Mouse (Mus musculus) left cerebral cortex, postnatal 36 days (tissue): ENCODE data around the gene H2-Eb1. TPM values are rescaled to one million over a fixed set of nuclear protein-coding genes. Genes with fewer than 3 reads are reported as not detected.

Source experiments
- DNase-seq, 2 experiments: peaks; one replicate each; pipeline ENCODE4 v3.0.0; 2021 to 2022; ENCODE audit warnings: low spot score in 2 of 2, mixed read lengths in 1 of 2
- intact Hi-C: fragments of 180-260 bp; cut with DNase I; formaldehyde crosslinking; loops from one replicate; pipeline ENCODE4 v1.15.1; 2025
- total RNA-seq, 2 experiments: library from RNA; stranded (reverse); gene quantifications; 2 replicates each; pipeline ENCODE4 v1.2.3; 2021

Gene H2-Eb1
- total RNA-seq, 2 experiments from 2014 or later = 2.7 to 2.9 TPM

- DNase-seq = no peak
- intact Hi-C loops = loop anchor here (2.0 kb wide), 1 partner anchor 61 kb away; no protein-coding TSS in a partner anchor
These were observed 6.5 kb downstream of the H2-Eb1 start for GRCm38 (mm10) chr17:34312185-34312584.

GRCm38 (mm10) chr17:34313393-34313792 is 7.7 kb downstream of the H2-Eb1 start:
- DNase-seq = peak; percentile 60 to 68
- intact Hi-C loops = loop anchor here (2.0 kb wide), 1 partner anchor 63 kb away; no protein-coding TSS in a partner anchor

GRCm38 (mm10) chr17:34314286-34314685 is 8.6 kb downstream of the H2-Eb1 start:
- intact Hi-C loops = no loop called here
- no peak for DNase-seq

GRCm38 (mm10) chr17:34315512-34315911 is 9.8 kb downstream of the H2-Eb1 start:
- intact Hi-C loops = no loop called here
- DNase-seq = no peak

GRCm38 (mm10) chr17:34316697-34317096 is 11.0 kb downstream of the H2-Eb1 start:
- no peak for DNase-seq
- intact Hi-C loops = no loop called here

GRCm38 (mm10) chr17:34317275-34317674 is 11.6 kb downstream of the H2-Eb1 start:
- intact Hi-C loops = no loop called here
- DNase-seq = no peak

GRCm38 (mm10) chr17:34325436-34325835 is 19.8 kb downstream of the H2-Eb1 start, which contains the start of gene H2-Eb2:
TSS of gene H2-Eb2 (plus strand) at chr17:34325665.
- DNase-seq = no peak
- intact Hi-C loops = no loop called here

- no peak for DNase-seq
- intact Hi-C loops = no loop called here
These were observed 20.7 kb downstream of the H2-Eb1 start for GRCm38 (mm10) chr17:34326373-34326772.

- intact Hi-C loops = no loop called here
- no peak for DNase-seq
These were observed 24.1 kb downstream of the H2-Eb1 start for GRCm38 (mm10) chr17:34329807-34330206.

- DNase-seq = no peak
- intact Hi-C loops = no loop called here
These were observed 25.5 kb downstream of the H2-Eb1 start for GRCm38 (mm10) chr17:34331200-34331599.

GRCm38 (mm10) chr17:34340619-34341402 is 35.1 kb downstream of the H2-Eb1 start:
- no peak for DNase-seq
- intact Hi-C loops = no loop called here

- intact Hi-C loops = no loop called here
- DNase-seq = no peak
These were observed 39.2 kb downstream of the H2-Eb1 start for GRCm38 (mm10) chr17:34344882-34345281.

- intact Hi-C loops = no loop called here
- DNase-seq = no peak
These were observed 39.8 kb downstream of the H2-Eb1 start for GRCm38 (mm10) chr17:34345486-34345885.

GRCm38 (mm10) chr17:34346041-34346440 is 40.4 kb downstream of the H2-Eb1 start:
- intact Hi-C loops = no loop called here
- no peak for DNase-seq

GRCm38 (mm10) chr17:34347606-34348308 is 42.1 kb downstream of the H2-Eb1 start:
- intact Hi-C loops = loop anchor here (2.0 kb wide), 1 partner anchor 97 kb away; no protein-coding TSS in a partner anchor
- DNase-seq = peak; percentile 10 to 25

GRCm38 (mm10) chr17:34349429-34349828 is 43.8 kb downstream of the H2-Eb1 start:
- intact Hi-C loops = loop anchor here (2.0 kb wide), 1 partner anchor 99 kb away; no protein-coding TSS in a partner anchor
- DNase-seq = peak; percentile 41 to 62

- intact Hi-C loops = no loop called here
- DNase-seq = no peak
These were observed 48.9 kb downstream of the H2-Eb1 start, which contains the start of gene Btnl2 for GRCm38 (mm10) chr17:34354539-34354938. TSS of gene Btnl2 (plus strand) at chr17:34354822.

- no peak for DNase-seq
- intact Hi-C loops = no loop called here
These were observed 49.3 kb downstream of the H2-Eb1 start for GRCm38 (mm10) chr17:34354940-34355339.

GRCm38 (mm10) chr17:34362954-34363546 is 57.4 kb downstream of the H2-Eb1 start:
- intact Hi-C loops = no loop called here
- no peak for DNase-seq

GRCm38 (mm10) chr17:34363676-34364310 is 58.1 kb downstream of the H2-Eb1 start:
- no peak for DNase-seq
- intact Hi-C loops = no loop called here
